Mouse (Mus musculus) ES-E14 (cell line): Measurements from ENCODE around the gene Nova2. TPM values are rescaled to one million over a fixed set of nuclear protein-coding genes. Genes with fewer than 3 reads are reported as not detected.

Source experiments
- DNase-seq: peaks from one replicate; pipeline ENCODE4 v3.0.0-alpha.2; 2013; ENCODE audit warnings: low read depth, low spot score
- H3K27ac ChIP-seq: 2 replicates; pipeline ENCODE4 v1.5.1; 2012; ENCODE audit warnings: low read depth, mild to moderate bottlenecking, low read length, moderate library complexity, mixed read lengths; ENCODE audit not compliant: poor library complexity, insufficient read depth, severe bottlenecking
- H3K36me3 ChIP-seq: 2 replicates; pipeline ENCODE4 v1.6.1; 2012; ENCODE audit warnings: mild to moderate bottlenecking, low read length, moderate library complexity, mixed read lengths; ENCODE audit not compliant: control insufficient read depth, poor library complexity, insufficient read depth, severe bottlenecking
- H3K4me1 ChIP-seq, 2 experiments: fragments of 150-350 bp in 1 of 2; sonication (generic) in 1 of 2; 2 replicates each; pipeline ENCODE4 v1.6.1; 2012; ENCODE audit warnings: low read length in 2 of 2, mild to moderate bottlenecking in 1 of 2, mixed read lengths in 1 of 2; ENCODE audit not compliant: control insufficient read depth in 2 of 2, insufficient read depth in 2 of 2, poor library complexity in 1 of 2
- H3K4me3 ChIP-seq, 2 experiments: fragments of 150-350 bp in 1 of 2; sonication (generic) in 1 of 2; 2 replicates each; pipeline ENCODE4 v1.5.1; 2012; ENCODE audit warnings: low read length in 2 of 2, low read depth in 1 of 2, mild to moderate bottlenecking in 1 of 2, mixed read lengths in 1 of 2; ENCODE audit not compliant: insufficient read depth in 1 of 2, poor library complexity in 1 of 2, severe bottlenecking in 1 of 2
- H3K9ac ChIP-seq: 2 replicates; pipeline ENCODE4 v1.6.1; 2012; ENCODE audit warnings: low read depth, mild to moderate bottlenecking, low read length, mixed read lengths; ENCODE audit not compliant: poor library complexity, insufficient read depth, severe bottlenecking
- H3K9me3 ChIP-seq: fragments of 150-350 bp; sonication (generic); 2 replicates; pipeline ENCODE4 v1.6.1; 2012; ENCODE audit warnings: low read depth, mild to moderate bottlenecking, low read length; ENCODE audit not compliant: control insufficient read depth, insufficient read depth
- CHD2 ChIP-seq: IDR thresholded peaks from 2 replicates; pipeline ENCODE4 v1.6.1; 2014; ENCODE audit warnings: mild to moderate bottlenecking, low read depth, low read length, inconsistent platforms
- HCFC1 ChIP-seq: IDR thresholded peaks from 2 replicates; pipeline ENCODE4 v1.6.1; 2012; ENCODE audit warnings: low read length, inconsistent platforms, borderline replicate concordance; ENCODE audit not compliant: insufficient read depth
- MAFK ChIP-seq: IDR thresholded peaks from 2 replicates; pipeline ENCODE4 v1.6.1; 2014; ENCODE audit warnings: mild to moderate bottlenecking, low read depth, low read length, inconsistent platforms; ENCODE audit not compliant: insufficient read depth
- ZC3H11A ChIP-seq: IDR thresholded peaks from 2 replicates; pipeline ENCODE4 v1.6.1; 2012; ENCODE audit warnings: low read depth, mild to moderate bottlenecking, inconsistent platforms, low read length, borderline replicate concordance
- ZNF384 ChIP-seq: IDR thresholded peaks from 2 replicates; pipeline ENCODE4 v1.6.1; 2012; ENCODE audit warnings: low read depth, low read length, inconsistent platforms
- in situ Hi-C, 2 experiments: fragments of 600-800 bp; cut with MboI; formaldehyde crosslinking; loops; one replicate each; pipeline ENCODE4 v1.15.1; 2025; ENCODE audit warnings: low sequenced_read_pairs in 2 of 2, inconsistent platforms in 1 of 2; ENCODE audit not compliant: unreplicated experiment in 2 of 2
- total RNA-seq: library from RNA; depleted of rRNA; stranded (reverse); fragments of 300-350 nt; gene quantifications from 2 replicates; pipeline ENCODE4 v1.2.3, GENCODE M21; 2012

Nova2 gene
- total RNA-seq, 1 experiment, result 0.80 TPM

GRCm38 (mm10) chr7:18893651-18894430, 31.8 kb upstream of the Nova2 start:
- TF ChIP-seq ZC3H11A (no peak), MAFK (no peak), CHD2 (no peak), HCFC1 (no peak), ZNF384 (no peak)
- Histone ChIP-seq H3K36me3 (no peaks in the 10 kb centered on the region; the same call in 1 of the 2 replicates), H3K9me3 (no peaks in the 10 kb centered on the region), H3K9ac (peak overlapping the region; percentile 50), H3K4me3 (peak overlapping the region; percentile 54 to 61; a peak in 3 of 4 replicates), H3K27ac (no peak overlapping the region), H3K4me1 (peaks cover 4 to 14% of the 10 kb centered on the region in 2 experiments)
- peak; percentile 84 for DNase-seq
- in situ Hi-C loops, result no loop called here

DNA sequence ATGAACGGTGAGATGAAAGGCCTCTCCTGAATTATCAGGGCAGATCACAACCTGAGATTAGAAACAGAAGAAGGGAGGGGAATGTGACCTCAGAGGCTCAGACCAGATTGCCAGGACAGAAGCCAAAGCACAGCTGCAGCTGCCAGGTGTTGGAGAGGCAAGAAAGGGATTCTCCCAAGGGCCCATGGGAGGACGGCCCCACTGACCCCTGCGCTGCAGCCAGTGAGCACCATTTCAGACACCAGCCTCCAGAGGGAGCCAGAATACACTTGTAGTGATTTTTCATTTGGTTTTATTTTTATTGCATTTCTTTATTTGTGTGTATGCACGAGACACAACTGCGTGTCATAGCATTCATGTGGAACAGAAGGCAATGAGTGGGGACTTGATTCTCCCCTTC, 29.2 kb upstream of the Nova2 start:
- no peak overlapping the region for H3K4me3 ChIP-seq
- no peak for DNase-seq
- no peak for TF ChIP-seq MAFK
- TF ChIP-seq ZC3H11A, result no peak
- no peak for TF ChIP-seq CHD2
- no peak for TF ChIP-seq HCFC1
- no peak for TF ChIP-seq ZNF384

GRCm38 (mm10) chr7:18900513-18900912, 25.2 kb upstream of the Nova2 start:
- Histone ChIP-seq H3K4me1 (peaks cover 3 to 10% of the 10 kb centered on the region in 2 experiments; a peak in 2 of 4 replicates), H3K4me3 (no peak overlapping the region), H3K9me3 (no peaks in the 10 kb centered on the region), H3K27ac (no peak overlapping the region), H3K36me3 (peaks cover 12% of the 10 kb centered on the region; the same call in 1 of the 2 replicates), H3K9ac (no peak overlapping the region)
- no peak for DNase-seq
- in situ Hi-C loops, result no loop called here
- TF ChIP-seq ZNF384 (no peak), HCFC1 (no peak), MAFK (no peak), CHD2 (no peak), ZC3H11A (no peak)

More for the DNA sequence above, 29.2 kb upstream of the Nova2 start:
- Histone ChIP-seq H3K4me1 (peaks cover 4 to 14% of the 10 kb centered on the region in 2 experiments), H3K9me3 (no peaks in the 10 kb centered on the region), H3K9ac (no peak overlapping the region), H3K27ac (no peak overlapping the region), H3K36me3 (peaks cover 8% of the 10 kb centered on the region; the same call in 1 of the 2 replicates)
- in situ Hi-C loops, result no loop called here

DNA sequence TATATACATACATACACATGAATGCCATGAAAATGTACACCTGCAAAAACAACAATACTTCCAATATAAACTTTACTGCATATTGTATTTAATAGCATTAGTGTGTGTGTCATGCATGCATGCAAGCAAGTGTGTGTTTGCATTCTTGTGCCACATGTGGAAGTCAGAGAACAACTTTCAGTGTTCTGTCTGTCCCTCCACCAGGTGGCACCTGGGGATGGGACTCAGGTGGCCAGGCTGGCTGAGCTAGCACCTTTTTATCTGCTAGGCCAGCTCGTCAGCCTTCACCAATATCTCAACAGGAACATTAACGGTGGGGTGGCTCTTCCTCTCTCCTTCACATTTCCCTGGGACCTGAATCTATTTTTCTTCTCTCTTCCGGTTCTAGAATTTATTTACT, 23.2 kb upstream of the Nova2 start:
- in situ Hi-C loops, result no loop called here
- Histone ChIP-seq H3K36me3 (peaks cover 12% of the 10 kb centered on the region; the same call in 1 of the 2 replicates), H3K9ac (no peak overlapping the region), H3K9me3 (no peaks in the 10 kb centered on the region), H3K27ac (no peak overlapping the region), H3K4me1 (peaks cover 3 to 12% of the 10 kb centered on the region in 2 experiments; a peak in 2 of 4 replicates), H3K4me3 (no peak overlapping the region)
- no peak for TF ChIP-seq ZNF384
- no peak for TF ChIP-seq MAFK
- DNase-seq, result no peak

- Histone ChIP-seq H3K9ac (no peak overlapping the region), H3K4me3 (no peak overlapping the region), H3K36me3 (peaks cover 7% of the 10 kb centered on the region; the same call in 1 of the 2 replicates), H3K4me1 (peaks cover 3 to 17% of the 10 kb centered on the region in 2 experiments; a peak in 2 of 4 replicates), H3K9me3 (no peaks in the 10 kb centered on the region), H3K27ac (peak overlapping the region; percentile 3; the same call in 1 of the 2 replicates)
- in situ Hi-C loops, result no loop called here
- DNase-seq, result no peak
- TF ChIP-seq HCFC1 (no peak), MAFK (no peak)
These were observed 20.7 kb upstream of the Nova2 start for GRCm38 (mm10) chr7:18904971-18905370.
